Mouse (Mus musculus) erythroid progenitor cell, adult 5-6 weeks (primary cell): ENCODE measurements around the gene Wdr4. TPM values are rescaled to one million over a fixed set of nuclear protein-coding genes. Genes with fewer than 3 reads are reported as not detected.

Source experiments
- ATAC-seq: replicated peaks from 2 replicates; pipeline ENCODE4 v1.8.0; 2016; ENCODE audit warnings: moderate number of reproducible peaks, mild to moderate bottlenecking, moderate TSS enrichment, inconsistent platforms; ENCODE audit not compliant: poor library complexity, low FRiP score, severe bottlenecking
- total RNA-seq, 2 experiments: library from RNA; stranded (forward) in 1 of 2; stranded (reverse) in 1 of 2; fragments of 150-400 nt in 1 of 2; fragments of 186-747, 209-891 nt in 1 of 2; gene quantifications; 2 replicates each; pipeline versions ENCODE4 v1.2.3 to v1.2.4; 2015 to 2017; ENCODE audit warnings: low replicate concordance in 2 of 2

Wdr4 gene
- total RNA-seq, 2 experiments from 2014 or later = 1.8 to 2.5 TPM

DNA sequence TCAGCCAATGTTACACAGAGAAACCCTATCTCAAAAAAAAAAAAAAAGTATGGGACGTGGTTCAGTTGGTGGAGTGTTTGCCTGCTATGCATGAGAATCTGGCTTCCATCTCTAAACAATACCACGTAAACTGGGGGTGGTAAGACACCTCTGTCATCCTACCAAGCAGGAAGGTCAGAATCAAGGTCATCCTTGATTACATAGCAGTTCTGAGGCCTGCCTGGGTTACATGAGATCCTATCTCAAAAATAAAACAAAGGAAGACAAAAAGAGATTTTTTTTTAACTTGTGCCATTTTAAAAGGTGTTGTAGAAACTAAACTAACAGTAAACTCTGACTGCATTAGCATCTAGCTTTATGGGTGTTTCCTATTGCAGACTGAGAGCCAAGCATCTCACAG, 67.0 kb downstream of the Wdr4 start:
- ATAC-seq = no peak

DNA sequence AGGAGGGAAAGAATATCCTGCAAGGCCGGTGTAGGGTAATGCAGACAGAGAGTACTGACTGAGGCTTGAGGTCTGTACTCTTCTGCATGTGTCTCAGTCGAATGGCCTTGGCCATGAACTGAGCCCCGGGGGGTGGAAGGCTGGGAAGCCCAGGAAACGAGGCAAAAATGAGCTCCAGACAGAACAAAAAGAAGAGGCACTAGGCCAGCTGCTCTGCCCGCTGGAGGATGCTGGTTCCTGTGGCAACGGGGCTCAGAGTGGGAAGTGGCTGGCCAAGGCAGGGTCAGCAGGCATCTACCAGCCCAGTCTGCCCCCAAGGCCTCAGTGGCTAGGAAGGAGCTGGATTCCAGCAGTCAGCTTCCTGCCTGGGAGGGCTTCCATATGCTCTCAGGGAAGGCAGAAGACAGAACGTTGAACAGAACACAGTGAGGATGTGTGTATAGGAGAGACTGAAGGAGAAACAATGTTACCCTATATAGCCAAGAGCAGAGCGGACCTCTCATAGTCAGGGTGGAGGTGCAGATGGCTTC, 68.5 kb downstream of the Wdr4 start:
- no peak for ATAC-seq

DNA sequence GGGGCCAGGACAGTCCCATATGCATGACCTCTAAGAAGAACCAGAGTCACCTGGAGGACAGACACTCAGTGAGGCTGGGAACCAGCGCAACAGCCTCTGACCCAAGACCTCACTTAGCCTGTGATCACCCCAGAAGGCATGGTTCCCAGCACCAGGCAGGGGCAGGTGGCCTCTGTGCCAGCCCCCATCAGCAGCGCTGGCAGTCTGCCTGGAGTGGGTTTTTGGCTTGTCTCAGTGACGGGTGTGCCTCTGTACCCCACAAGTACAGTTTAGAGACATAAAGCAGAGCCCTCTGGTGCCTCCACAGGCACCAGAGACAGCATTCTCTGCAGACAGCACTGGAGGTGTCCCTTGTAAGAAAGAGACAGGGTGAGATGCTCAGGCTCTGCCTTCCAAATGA, 69.6 kb downstream of the Wdr4 start:
- ATAC-seq = no peak

DNA sequence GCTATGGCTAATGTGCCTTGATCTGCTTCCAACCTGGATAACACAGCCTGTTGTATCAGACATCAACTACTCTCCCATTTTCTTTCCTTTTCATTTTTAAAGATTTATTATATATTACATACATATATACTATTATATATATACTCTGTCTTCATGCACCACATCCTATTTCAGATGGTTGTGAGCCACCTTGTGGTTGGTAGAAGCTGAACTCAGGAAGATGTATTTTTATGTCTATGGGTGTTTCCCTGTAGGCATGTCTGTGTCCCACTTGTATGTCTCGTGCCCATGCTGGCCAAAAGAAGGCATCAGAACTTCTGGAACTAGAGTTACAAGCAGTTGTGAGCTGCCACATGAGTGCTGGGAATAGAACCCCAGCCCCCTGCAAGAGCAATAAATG, 71.3 kb downstream of the Wdr4 start:
- no peak for ATAC-seq

DNA sequence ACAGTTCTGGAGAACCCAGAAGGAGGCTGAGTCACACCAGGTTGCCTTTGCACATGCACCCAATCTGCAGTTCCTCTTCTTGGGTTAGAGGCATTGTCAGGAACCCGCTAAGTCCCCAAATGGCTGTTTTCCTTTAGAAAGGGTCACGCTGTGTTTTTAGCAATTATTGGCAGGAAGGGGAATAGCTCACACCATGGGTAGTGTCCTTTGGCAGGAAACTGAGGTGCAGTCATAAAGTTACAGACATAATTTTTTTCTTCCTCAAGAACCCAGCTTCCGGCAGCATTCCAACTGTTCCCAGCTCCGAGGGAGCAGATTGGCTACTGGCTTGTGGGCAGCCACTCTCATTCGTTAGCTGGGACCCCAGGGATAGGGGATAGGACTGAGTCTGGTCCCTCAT, 72.0 kb downstream of the Wdr4 start:
- no peak for ATAC-seq

DNA sequence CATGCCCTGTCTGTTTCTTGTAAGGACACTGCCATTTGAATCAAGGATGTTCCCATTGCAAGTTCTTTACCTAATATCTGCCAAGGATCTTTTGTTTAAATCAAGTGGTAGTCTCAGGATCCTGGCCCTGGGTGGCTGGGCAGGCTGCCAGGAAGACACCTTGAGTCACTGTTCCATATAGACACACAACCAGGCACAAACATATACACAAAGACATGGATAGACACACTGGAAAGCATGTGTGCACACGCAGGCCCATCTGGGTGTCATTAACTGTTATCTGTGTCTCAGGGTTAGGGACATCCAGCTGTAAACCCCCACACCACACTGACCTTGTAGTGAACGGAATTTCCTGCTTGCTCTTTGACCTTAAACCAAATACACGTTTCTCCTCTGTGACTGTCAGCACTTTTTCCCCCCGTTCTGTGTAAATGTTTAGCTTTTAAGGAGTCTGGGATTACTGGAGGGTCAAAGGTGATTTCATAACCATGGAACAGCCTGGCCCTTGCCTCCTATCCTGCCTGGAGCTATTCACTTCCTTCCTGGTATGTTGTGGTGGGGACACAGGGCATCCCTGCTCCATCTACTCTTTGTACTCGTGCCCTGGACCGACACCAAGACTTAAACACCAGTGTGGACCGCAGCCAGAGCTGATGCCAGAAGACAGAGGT, 74.6 kb downstream of the Wdr4 start:
- ATAC-seq = no peak

Other genes with a start within 250 kb of the Wdr4 start
- gene Rsph1, start 242.6 kb downstream of the Wdr4 start, total RNA-seq (2015; ENCODE audit: low replicate concordance) = 4.0 TPM in 1 of 2 replicates, not detected in the other
- gene Rsph1, start 242.6 kb downstream of the Wdr4 start, total RNA-seq (2017; ENCODE audit: low replicate concordance) = not detected in 2 replicates
- gene Slc37a1, start 233.2 kb downstream of the Wdr4 start, total RNA-seq (2015; ENCODE audit: low replicate concordance) = 2.5 and 4.7 TPM in 2 replicates
- gene Slc37a1, start 233.2 kb downstream of the Wdr4 start, total RNA-seq (2017; ENCODE audit: low replicate concordance) = 0.23 and 1.2 TPM in 2 replicates
- not detected in 2 replicates for gene Pde9a, start 133.8 kb downstream of the Wdr4 start, total RNA-seq (2015; ENCODE audit: low replicate concordance)
- gene Pde9a, start 133.8 kb downstream of the Wdr4 start, total RNA-seq (2017; ENCODE audit: low replicate concordance) = not detected in 2 replicates
- gene Ndufv3, start 135 bp upstream of the Wdr4 start, total RNA-seq (2015; ENCODE audit: low replicate concordance) = 30.6 and 51.6 TPM in 2 replicates
- gene Ndufv3, start 135 bp upstream of the Wdr4 start, total RNA-seq (2017; ENCODE audit: low replicate concordance) = 54.4 and 57.5 TPM in 2 replicates
- 21.4 and 24.1 TPM in 2 replicates for gene Pknox1, start 44.8 kb upstream of the Wdr4 start, total RNA-seq (2015; ENCODE audit: low replicate concordance)
- 26.2 and 33.1 TPM in 2 replicates for gene Pknox1, start 44.8 kb upstream of the Wdr4 start, total RNA-seq (2017; ENCODE audit: low replicate concordance)
- not detected in 2 replicates for gene Cbs, start 117.3 kb upstream of the Wdr4 start, total RNA-seq (2015; ENCODE audit: low replicate concordance)
- gene Cbs, start 117.3 kb upstream of the Wdr4 start, total RNA-seq (2017; ENCODE audit: low replicate concordance) = not detected in 2 replicates
- 42.5 and 54.9 TPM in 2 replicates for gene U2af1, start 138.9 kb upstream of the Wdr4 start, total RNA-seq (2015; ENCODE audit: low replicate concordance)
- gene U2af1, start 138.9 kb upstream of the Wdr4 start, total RNA-seq (2017; ENCODE audit: low replicate concordance) = 122 and 151 TPM in 2 replicates
- not detected in 2 replicates for gene Cryaa, start 157.8 kb upstream of the Wdr4 start, total RNA-seq (2015; ENCODE audit: low replicate concordance)
- not detected in 2 replicates for gene Cryaa, start 157.8 kb upstream of the Wdr4 start, total RNA-seq (2017; ENCODE audit: low replicate concordance)